Mouse (Mus musculus) macrophage (primary cell): ENCODE data around the gene Srek1ip1. TPM values are rescaled to one million over a fixed set of nuclear protein-coding genes. Genes with fewer than 3 reads are reported as not detected.

Experiments
- H3K27ac ChIP-seq: fragments of 350-480 bp; formaldehyde crosslinking; 2 replicates; pipeline ENCODE4 v1.9.0; 2021
- H3K36me3 ChIP-seq: fragments of 350-480 bp; formaldehyde crosslinking; 2 replicates; pipeline ENCODE4 v1.9.0; 2021; ENCODE audit errors: inconsistent target
- H3K4me3 ChIP-seq: fragments of 350-480 bp; formaldehyde crosslinking; 2 replicates; pipeline ENCODE4 v1.9.0; 2021; ENCODE audit errors: inconsistent target
- H3K79me2 ChIP-seq: fragments of 350-480 bp; formaldehyde crosslinking; 2 replicates; pipeline ENCODE4 v1.9.0; 2021; ENCODE audit errors: inconsistent target
- WGBS: methylation state at CpG from one replicate; pipeline ENCODE4 v1.1.7; 2026; ENCODE audit warnings: inconsistent platforms; ENCODE audit not compliant: missing documents; 5-methylcytosine and 5-hydroxymethylcytosine counted together
- polyA plus RNA-seq: library from polyadenylated mRNA; stranded (reverse); fragments of 250-400 nt; gene quantifications from 3 replicates; pipeline ENCODE4 v1.2.4, GENCODE M21; 2018; ENCODE audit warnings: inconsistent platforms
- total RNA-seq, 78 experiments: library from RNA; depleted of rRNA; stranded (reverse); fragments of 250-400 nt; gene quantifications; 1 replicate in 9 of 78; 2 replicates in 24 of 78; 3 replicates in 43 of 78; 4 replicates in 2 of 78; pipeline ENCODE4 v1.2.4; 2018; ENCODE audit warnings: inconsistent platforms in 56 of 78

The Srek1ip1 gene
- 10 to 100 TPM in 21 of 26 experiments, 1 to 10 TPM in 5; 1.9 to 40.4 (median 21.9) TPM for total RNA-seq (2018; cell fraction: chromatin; rRNA removed)
- total RNA-seq (2018; cell fraction: cytosol; rRNA removed): 10 to 100 TPM; 12.5 to 27.0 (median 20.6) TPM
- total RNA-seq (2018; cell fraction: nucleus; rRNA removed): 10 to 100 TPM in 19 of 26 experiments, 1 to 10 TPM in 7; 4.7 to 33.9 (median 12.3) TPM
- polyA plus RNA-seq: 17.2 to 25.8 TPM (median 24.1 TPM) in 3 replicates

DNA sequence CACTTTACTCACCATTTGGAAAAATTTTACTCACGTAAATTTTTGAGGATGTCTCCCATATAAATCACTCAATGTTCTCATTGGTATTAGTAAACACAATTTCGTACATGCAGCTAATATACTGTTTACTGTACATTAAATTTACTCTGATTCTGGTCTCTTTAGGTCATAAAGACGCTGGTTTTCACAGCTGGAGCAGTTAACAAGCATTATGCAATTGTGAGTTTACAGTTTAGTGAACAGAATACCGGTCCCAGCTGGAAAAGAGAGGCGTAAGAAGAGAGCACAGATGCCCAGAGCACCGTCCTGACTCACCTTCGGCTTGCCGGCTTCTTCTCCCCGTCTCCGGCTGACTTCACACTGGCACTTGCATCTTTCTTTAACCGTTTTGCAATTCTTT lies at the start of gene Srek1ip1:
Srek1ip1 (plus strand) TSS at position 301 of the 400 bp plus-strand sequence.
- H3K79me2 ChIP-seq: no peaks in the 10 kb centered on the region
- no peak within 1 kb of the TSS for H3K27ac ChIP-seq
- H3K4me3 ChIP-seq: no peak within 1 kb of the TSS
- 99% methylated on average over 8 of the region's 11 CpGs for WGBS
- peaks cover 8% of the 10 kb centered on the region; the same call in 1 of the 2 replicates for H3K36me3 ChIP-seq

DNA sequence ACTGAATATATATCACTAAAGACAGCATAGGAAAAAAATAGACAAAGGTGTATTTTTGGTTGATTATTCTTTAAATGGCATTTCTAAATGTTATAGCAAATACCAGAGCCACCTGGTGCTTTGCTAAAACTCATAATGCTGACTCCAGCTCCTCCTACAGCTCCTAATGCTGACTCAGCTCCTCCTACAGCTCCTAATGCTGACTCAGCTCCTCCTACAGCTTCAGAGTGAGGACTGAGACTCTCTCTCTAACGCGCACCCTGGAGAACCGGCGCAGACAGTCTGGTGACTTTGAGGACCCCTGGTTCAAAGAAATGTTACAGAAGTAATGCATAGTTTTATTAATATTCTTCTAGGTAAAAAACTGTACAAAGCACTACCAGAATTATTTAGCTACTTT lies 49.4 kb upstream of the Srek1ip1 start:
- Histone ChIP-seq H3K4me3 (no peak overlapping the region), H3K79me2 (no peaks in the 10 kb centered on the region), H3K36me3 (no peaks in the 10 kb centered on the region), H3K27ac (no peak overlapping the region)
- 100% methylated on average over 4 of the region's 4 CpGs for WGBS

DNA sequence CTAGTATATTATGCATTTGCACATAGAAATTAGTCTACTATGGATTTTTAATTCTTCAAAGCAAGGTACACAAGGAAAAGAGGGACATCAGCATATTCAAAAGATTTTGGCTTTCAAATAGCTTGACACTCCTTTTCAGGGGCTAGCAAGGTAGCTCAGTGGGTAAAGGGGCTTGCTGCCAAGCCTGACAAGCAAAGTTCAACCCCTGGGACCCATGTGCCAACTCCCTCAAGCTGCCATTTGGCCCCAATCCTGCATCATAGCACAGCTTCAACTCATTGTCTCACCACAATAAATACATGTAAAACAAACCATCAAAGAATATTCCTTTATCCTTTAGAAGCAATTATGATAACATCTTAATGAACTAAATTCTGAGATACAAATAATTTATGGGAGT lies 45.3 kb upstream of the Srek1ip1 start:
- no peak overlapping the region for H3K4me3 ChIP-seq
- H3K27ac ChIP-seq: no peak overlapping the region
- H3K79me2 ChIP-seq: no peaks in the 10 kb centered on the region
- H3K36me3 ChIP-seq: no peaks in the 10 kb centered on the region

DNA sequence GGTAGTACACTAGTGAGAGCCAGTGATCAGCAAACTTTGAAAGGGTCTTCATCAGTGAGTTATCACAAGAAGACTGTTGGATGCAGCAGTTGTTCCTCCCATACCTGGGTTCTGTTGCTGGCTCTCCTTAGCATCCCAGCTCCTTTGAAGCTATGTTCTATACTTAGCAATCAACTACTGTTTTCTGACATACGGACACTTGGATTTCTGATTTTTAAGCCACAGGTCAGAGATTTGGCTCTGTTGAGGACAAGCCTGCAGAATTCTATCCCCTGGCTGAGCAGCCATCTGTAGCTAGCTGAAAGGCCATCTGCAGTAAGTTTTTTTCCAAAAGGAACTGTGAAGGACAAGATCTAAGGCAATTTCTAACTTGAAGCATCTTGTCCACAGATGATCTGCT lies 32.9 kb upstream of the Srek1ip1 start:
- no peak overlapping the region for H3K4me3 ChIP-seq
- no peak overlapping the region for H3K27ac ChIP-seq
- no peaks in the 10 kb centered on the region for H3K79me2 ChIP-seq
- H3K36me3 ChIP-seq: no peaks in the 10 kb centered on the region
- WGBS: 100% methylated on average over 1 of the region's 1 CpGs

DNA sequence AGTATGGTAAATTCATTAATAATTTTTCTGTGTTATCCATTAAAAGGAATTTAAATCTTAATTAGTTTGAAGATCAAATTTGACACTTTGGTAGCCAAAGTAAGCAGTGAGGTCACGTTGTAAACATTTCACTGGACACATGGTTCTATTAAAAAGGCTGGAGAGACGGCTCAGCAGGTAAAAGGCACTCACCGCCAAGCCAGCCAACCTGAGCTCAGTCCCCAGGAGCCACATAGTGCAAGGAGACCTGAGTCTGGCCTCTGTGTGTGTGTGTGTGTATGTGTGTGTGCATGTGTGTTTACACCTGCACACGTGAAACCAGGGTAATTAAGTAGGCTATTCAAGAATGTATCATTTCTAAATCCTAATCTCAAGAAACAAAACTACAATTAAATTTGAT lies 29.9 kb upstream of the Srek1ip1 start:
- 100% methylated on average over 4 of the region's 4 CpGs for WGBS
- Histone ChIP-seq H3K4me3 (no peak overlapping the region), H3K27ac (no peak overlapping the region), H3K79me2 (no peaks in the 10 kb centered on the region), H3K36me3 (no peaks in the 10 kb centered on the region)

DNA sequence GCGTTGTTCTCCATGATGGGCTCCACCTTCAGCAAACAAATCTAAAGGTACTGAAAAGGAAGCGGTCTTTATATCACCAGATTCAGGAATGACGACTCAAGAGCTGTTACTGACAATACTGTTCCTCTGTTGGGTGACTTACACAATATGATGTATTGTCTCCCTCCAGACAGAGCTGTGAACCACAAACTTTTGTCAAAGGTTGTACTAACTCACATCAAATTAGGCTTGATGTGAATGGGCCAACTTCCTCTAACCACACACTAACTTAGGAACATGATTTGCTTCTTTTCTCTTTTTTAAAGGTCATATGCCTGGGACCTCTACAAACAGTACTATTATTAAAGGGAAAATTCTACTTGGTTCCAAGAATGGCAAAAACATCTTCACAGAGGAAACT lies 29.1 kb upstream of the Srek1ip1 start:
- 74% methylated on average over 3 of the region's 3 CpGs for WGBS
- H3K36me3 ChIP-seq: no peaks in the 10 kb centered on the region
- H3K27ac ChIP-seq: no peak overlapping the region
- no peaks in the 10 kb centered on the region for H3K79me2 ChIP-seq
- no peak overlapping the region for H3K4me3 ChIP-seq

DNA sequence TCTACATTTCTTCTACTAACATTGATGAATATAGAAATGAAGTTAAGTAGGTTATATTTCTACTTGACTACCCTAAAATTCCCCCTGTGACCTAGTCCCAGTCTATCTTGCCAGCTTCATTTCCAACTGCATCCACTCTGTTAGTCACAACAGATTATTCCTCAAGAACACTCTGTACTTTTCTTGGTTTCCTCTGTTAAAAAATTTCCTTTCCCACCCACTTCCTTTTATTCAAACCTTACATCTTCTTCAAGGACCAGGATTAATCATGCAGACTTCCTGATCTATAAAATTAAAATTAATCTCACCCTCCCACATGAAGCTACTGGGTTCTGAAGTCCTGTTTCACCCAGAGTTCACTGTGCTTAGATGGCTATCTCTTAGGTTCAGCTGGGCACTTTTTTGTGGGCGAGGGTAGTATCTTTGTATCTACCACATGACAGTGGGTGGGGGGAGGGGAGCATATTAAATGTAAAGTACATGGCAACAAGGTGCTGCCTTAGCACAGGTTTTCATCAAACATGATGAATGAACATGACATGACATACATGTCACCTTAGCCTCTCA lies 13.1 kb upstream of the Srek1ip1 start:
- Histone ChIP-seq H3K36me3 (no peaks in the 10 kb centered on the region), H3K79me2 (no peaks in the 10 kb centered on the region), H3K27ac (no peak overlapping the region), H3K4me3 (no peak overlapping the region)
- 62% methylated on average over 1 of the region's 1 CpGs for WGBS

DNA sequence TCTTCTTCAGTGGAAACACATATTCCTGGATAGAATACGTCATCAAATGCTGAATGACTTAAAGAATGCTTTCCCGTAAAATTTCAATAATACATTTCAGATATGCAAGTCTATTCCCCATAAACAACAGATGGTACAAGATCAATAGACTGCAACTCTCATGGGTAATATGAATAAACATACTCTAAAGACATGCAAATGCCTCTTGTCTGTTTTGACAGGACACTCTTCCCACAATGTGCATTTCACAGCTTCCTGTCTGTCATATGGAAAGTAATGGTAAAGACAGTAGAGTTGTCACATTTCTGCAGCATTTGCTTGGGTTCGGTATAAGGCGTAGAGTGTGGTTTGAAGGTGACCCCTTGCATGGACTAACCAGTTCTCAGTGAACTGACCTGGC lies 5.0 kb upstream of the Srek1ip1 start:
- no peak overlapping the region for H3K27ac ChIP-seq
- H3K4me3 ChIP-seq: no peak overlapping the region
- 100% methylated on average over 4 of the region's 4 CpGs for WGBS
- peaks cover 3% of the 10 kb centered on the region; the same call in 1 of the 2 replicates for H3K36me3 ChIP-seq
- H3K79me2 ChIP-seq: no peaks in the 10 kb centered on the region

DNA sequence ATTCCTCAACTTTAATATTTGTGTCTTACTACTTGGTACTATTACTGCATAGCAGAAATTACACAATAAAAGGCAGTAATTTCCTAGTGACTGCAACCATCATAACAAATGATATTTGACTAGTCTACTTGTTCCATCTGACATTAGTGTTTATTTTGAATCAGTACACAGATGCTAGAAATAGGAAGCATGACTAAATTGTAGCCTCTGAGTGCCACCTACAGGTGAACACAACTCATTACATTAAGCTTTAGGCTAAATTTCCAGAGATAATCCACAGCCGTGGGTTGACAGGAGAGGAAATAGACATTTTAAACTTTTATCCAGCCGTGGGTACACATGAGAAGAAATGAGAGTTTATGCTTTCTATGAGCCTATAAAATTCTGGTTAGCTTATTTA lies 2.6 kb upstream of the Srek1ip1 start:
- WGBS: 0% methylated on average over 2 of the region's 2 CpGs
- Histone ChIP-seq H3K27ac (no peak overlapping the region), H3K36me3 (peaks cover 8% of the 10 kb centered on the region; the same call in 1 of the 2 replicates), H3K79me2 (no peaks in the 10 kb centered on the region), H3K4me3 (no peak overlapping the region)

DNA sequence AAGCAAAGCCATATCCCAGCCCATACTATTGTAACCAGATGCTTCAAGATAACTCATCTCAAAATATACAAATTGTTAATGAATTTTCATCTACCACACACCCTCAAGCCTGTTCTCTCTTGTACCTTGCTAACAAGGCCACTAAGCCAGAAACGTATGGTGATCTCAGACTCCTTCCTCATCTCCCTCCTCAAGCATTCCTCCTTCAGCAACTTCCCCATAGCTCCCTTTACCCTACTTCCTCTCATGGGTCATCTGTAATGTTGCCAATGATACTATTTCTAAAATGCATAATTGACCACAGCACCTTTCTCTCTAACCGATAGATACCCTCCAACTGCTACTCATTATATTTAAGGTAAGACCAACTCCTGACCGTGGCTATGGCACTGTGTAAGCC lies 2.1 kb downstream of the Srek1ip1 start:
- H3K4me3 ChIP-seq: no peak overlapping the region
- 33% methylated on average over 3 of the region's 3 CpGs for WGBS
- no peak overlapping the region for H3K27ac ChIP-seq
- H3K79me2 ChIP-seq: no peaks in the 10 kb centered on the region
- peaks cover 13% of the 10 kb centered on the region; the same call in 1 of the 2 replicates for H3K36me3 ChIP-seq

DNA sequence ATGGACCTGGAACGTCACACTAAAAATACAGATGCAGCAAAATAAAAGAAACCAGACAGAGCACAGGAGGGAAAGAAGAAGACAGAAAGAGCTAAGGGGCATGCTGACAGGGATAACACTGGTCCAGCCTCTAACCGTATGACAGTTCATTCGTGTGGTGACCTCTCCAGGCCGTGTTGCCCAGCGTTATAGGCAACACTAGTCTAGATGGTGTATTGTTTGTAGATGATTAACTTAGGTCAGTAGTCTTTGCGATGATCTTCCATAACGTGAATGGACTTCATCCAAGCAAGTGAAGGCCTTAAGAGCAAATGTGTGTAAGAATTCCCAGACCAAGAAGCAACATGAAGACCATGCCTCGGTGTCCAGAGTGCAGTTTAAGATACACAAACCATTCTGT lies 6.8 kb downstream of the Srek1ip1 start:
- Histone ChIP-seq H3K27ac (no peak overlapping the region), H3K36me3 (peaks cover 24% of the 10 kb centered on the region; the same call in 1 of the 2 replicates), H3K4me3 (no peak overlapping the region), H3K79me2 (no peaks in the 10 kb centered on the region)
- 93% methylated on average over 8 of the region's 8 CpGs for WGBS

DNA sequence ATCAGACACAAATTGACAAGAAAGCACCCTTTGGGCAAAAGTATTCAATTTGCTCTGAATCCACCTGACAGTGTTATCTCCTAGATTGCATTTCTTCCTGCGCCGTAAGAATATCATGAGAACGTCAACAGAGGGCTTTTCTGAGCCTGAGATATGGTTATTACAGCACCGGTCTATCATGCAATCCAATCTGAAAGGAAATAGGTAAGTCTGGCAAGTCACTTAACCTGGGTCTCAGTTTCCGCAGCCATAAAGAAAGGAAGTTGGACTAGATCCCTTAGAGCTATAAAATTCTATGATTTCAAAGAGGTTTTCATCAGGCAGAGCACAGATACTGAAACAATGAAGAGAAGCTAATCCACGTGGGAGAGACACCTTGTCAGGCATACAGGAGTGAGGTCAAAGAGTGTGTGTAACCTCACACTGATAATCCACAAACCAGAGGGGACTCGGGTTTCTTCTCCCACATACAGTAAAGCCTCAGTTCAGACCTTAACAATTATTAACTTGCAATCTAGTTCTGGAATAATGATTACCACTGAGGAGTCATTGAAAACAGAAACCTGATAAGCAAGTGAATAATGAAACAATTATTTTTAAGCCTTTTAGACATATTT lies 7.4 kb downstream of the Srek1ip1 start:
- H3K79me2 ChIP-seq: no peaks in the 10 kb centered on the region
- no peak overlapping the region for H3K4me3 ChIP-seq
- WGBS: 91% methylated on average over 7 of the region's 7 CpGs
- H3K27ac ChIP-seq: no peak overlapping the region
- peaks cover 30% of the 10 kb centered on the region; the same call in 1 of the 2 replicates for H3K36me3 ChIP-seq

DNA sequence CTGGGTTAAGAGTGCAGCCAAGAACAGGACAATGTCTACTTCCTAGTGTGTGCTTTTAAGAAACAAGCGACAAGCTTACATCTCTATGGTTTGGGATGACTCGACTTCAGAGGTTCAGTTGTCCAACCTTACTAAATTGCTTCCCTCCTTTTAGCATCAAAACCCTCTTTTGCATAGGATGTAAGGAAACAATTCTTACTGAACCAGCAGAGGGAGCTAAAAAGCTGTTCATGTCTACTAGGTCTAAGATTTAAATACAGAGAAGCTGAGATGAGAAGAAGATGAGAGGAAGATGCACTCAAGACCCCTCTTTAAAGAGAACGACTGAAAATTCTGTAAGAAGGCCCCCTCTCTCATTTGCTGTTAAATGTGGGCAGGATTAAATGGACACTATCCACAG lies 13.4 kb downstream of the Srek1ip1 start:
- no peak overlapping the region for H3K27ac ChIP-seq
- H3K79me2 ChIP-seq: no peaks in the 10 kb centered on the region
- H3K4me3 ChIP-seq: no peak overlapping the region
- 47% methylated on average over 3 of the region's 3 CpGs for WGBS
- H3K36me3 ChIP-seq: peaks cover 33% of the 10 kb centered on the region; the same call in 1 of the 2 replicates

DNA sequence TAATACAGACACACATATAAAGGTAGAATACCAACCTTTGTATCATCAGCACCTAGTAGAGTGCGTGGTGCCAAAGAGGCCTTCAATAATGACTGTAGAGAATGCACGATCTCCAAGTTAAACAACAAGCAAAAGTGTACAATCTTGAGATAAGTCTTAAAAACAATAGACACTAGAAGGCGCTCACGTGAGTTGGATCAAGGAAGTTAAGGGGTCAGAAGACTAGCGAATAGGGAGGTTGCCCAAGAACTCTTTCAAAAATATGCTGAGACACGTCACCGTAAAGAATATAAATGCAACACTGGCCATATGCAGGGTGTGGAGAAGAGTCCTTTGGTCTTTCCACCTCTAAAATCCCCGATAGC lies 24.0 kb downstream of the Srek1ip1 start:
- peaks cover 71% of the 10 kb centered on the region for H3K79me2 ChIP-seq
- H3K36me3 ChIP-seq: no peaks in the 10 kb centered on the region
- peak overlapping the region; percentile 97 for H3K27ac ChIP-seq
- WGBS: 7% methylated on average over 8 of the region's 8 CpGs
- H3K4me3 ChIP-seq: peak overlapping the region; percentile 94
